Mouse (Mus musculus): ENCODE data around the gene Fam166a. TPM values are rescaled to one million over a fixed set of nuclear protein-coding genes. Genes with fewer than 3 reads are reported as not detected.

Fam166a gene
- 1.8 and 3.4 TPM in 2 replicates for polyA plus RNA-seq (2012; rRNA removed)

DNA sequence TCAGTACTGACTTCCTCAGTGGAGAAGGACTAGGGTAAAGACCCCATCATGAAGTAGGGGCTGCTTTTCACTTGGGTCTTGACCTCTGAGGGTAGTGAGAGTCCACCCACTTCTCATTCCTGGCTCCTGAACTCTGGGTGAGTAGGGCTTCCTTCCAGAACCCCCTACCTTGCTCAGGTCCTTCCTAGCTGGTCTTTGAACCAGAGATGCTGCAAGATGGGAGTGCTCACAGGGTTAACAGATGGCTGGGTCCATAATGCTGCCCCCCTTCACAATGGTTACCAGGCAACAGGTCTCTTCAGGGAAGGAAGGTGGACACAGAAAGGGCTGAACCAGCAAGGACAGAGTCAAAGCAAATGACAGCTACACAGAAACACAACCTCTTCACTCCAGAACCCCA, at the start of gene Fam166a:
Gene Fam166a (plus strand): TSS at position 301 of the 400 bp plus-strand sequence.
- DNase-seq (ENCODE audit: low read depth) = no peak

DNA sequence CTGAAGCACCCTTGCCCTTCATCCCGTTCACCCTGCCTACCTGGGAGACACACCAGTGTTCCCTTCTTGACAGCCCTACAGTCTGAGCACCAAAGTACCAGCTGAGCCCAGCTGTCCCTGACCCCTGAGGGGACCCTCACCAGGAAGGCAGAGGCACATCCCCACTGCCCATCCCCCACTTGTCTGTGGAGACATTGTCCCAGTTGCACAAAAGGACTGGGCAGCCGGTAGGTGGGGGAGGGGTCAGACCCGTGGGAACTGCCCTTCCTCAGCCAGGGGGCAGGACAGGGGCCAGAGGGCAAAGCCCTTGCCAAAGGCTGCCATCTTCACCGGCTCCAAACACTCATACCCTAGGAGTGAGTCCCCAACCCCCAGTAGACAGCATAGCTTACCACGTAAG, 48.8 kb upstream of the Fam166a start:
- DNase-seq (ENCODE audit: low read depth) = no peak

DNA sequence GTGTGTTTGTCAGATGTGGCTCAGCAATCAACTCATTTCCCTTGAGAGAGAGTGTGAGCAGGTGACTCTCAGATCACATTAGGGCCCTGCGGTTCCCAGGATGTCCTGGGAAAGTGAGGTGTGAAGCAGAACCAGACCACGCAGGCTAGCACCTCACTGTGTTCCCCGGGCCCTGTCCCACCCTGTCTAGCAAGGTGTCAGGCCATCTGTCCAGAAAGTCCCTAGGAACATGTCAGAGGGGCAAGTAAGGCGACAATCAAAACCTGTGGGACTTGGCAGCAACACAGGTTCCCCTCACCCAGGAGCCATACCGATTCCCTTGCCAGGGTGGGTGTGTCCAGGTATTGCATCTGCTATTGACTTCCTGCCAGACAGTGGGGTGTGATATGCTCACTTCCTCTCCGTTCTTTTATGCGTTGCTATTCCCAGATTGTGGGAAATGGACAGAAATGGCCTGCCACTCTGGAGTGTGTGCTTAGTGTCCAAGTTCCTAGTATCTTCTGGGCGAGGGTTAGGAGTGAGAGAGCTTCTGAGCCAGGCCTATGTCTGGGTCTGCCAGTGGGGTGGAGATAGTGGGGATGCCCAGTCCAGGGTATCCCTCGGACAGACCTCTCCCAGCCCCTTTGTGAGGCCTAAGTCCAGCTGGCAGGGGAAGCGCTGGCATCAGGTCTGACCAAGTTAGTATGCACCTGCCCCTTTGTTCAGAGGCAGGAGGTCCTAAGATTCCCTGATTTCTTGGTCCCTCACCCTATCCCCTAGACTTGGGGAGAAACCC, 48.0 kb upstream of the Fam166a start:
- no peak for DNase-seq (ENCODE audit: low read depth)

DNA sequence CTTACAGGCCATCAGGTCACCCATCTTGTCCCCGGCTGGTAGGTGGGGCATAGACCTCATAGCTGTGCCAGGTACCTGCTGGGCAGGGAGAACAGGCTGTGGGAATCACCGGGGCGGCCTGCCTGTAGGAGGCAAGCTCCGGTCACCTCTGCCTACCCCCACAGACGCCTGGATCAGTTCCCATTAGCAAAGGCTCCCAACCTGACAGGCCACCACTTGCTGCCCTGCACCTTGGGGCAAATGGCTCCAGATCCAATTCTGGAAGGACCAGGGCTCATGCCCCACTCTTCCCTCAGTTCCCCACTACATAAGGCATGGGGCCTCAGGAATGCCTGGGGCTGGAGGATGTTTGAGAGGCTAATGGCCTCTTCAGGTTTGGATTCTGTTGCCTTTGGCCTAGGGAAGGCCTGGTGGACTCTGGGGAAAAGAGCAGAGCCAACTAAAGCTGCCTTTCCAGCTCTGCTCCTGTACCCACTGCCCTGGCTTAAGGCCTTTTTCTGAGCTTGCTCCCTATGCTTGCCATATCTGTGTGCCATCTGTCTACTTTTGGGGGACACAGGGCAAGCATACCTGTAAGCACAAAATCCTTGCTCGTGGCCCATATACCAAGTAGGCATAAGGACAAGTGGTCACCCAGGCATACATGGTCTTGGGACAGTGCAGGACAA, 47.3 kb upstream of the Fam166a start:
- DNase-seq (ENCODE audit: low read depth) = no peak

DNA sequence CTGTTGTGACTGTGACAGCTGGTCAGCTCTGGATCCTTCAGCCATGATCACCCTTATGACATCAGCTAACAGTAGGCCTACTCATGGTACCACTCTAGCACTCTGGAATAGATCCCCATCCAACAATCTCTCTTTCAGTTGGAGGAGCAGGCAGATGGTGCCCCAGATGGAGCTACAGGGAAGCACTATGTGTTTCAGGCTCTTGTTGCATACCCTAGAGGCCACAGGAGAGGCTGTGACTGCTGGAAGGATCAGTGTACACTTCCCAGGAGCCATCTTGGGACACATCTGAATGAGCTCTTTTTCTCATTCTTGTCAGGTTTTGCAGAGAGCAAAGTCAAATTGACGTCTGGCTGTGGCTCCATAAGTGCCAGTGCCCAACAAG, 46.8 kb upstream of the Fam166a start:
- no peak for DNase-seq (ENCODE audit: low read depth)

DNA sequence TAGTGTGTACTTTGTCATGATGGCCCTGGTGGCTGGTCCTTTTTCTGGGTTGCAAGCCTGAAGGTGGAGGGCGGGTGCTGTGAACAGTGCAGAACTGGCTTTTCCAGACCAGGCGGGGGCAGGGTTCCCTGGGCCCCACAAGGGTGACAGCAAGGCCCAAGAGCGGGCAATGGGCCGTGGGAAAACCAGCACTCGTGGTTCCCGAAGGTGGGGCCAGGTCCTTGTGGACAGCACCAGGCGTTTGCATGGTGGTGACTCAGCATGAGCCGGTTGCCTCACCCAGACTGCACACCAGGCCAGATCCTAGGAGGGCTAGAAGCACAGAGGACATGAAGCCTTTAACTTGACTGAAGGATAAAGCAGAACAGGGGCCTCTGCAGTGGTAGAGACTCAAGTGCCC, 45.9 kb upstream of the Fam166a start:
- no peak for DNase-seq (ENCODE audit: low read depth)

DNA sequence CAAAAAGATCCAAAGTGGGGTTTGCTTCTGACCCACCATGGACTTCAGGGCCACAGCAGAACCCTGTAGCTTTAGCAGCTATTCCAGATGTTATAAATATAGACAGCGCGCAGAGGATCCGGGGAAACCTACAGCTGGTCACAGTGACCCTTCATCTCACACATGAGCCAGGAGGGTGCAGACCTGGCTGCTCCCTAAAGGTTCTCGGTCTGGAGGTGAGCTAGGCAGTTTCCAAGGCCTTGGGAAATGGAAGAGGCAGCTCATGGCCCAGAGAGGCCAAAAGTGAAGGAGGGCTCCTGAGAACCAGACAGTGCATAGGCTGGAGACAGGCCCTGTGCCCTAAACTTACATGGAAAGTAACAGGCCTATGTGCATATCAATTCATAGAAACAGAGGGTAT, 44.7 kb upstream of the Fam166a start:
- DNase-seq (ENCODE audit: low read depth) = no peak

DNA sequence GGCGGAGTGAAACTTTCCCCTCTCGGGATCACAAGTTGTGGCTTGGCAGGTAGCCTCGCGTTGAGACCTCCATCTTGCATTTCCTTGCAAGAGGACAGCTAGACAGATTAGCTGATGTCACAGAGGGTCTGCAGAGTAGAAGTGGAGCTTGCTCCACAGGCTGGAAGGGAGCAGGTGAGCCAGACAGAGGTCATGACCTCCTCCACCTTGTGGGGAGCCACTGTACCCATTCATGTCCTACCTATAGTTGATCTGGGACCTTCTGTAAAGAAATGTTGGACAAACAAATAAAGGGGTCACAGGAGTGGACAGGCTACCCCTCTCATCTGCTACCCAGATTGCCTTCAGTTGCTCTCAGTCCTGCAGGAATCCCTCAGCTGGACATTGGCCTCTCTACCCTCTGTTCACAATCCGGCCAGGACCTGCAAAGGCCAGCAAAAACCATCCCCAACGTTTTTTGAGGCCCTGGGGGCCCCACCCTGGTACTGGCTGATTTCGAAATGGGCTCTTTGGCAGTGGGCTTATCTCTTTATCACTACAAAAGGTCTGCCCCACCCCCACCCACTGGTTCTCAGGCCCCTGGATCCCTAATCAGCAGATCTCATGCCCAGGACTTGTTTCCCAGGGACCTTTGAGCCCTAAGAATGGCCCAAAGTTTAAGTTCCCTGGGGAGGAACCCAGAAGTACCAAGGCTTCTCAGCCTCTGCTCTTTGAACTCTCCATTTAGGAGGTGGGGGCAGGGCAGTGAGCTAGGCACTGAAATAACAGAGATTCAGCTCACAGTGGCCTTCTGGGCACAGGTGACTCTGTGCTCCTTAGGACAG, 43.5 kb upstream of the Fam166a start:
- no peak for DNase-seq (ENCODE audit: low read depth)

DNA sequence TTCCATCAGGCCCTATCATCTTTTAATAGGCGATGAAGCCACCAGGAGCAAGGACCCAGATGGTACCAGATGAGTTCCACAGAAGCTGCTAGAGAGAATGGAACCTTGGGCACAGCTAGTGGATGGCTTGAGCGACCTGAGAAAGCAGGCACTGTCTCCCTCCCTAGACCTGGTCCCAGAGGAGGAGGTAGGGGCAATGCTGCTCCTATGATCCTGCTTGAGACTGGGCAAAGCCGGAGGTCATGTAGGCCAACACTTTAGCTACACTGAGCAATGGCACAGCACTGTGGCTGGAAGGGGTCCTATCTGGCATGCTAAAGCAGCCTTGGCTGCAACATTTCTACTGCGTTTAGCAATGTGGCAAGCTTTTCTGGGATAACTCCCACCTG, 42.9 kb upstream of the Fam166a start:
- DNase-seq (ENCODE audit: low read depth) = no peak

DNA sequence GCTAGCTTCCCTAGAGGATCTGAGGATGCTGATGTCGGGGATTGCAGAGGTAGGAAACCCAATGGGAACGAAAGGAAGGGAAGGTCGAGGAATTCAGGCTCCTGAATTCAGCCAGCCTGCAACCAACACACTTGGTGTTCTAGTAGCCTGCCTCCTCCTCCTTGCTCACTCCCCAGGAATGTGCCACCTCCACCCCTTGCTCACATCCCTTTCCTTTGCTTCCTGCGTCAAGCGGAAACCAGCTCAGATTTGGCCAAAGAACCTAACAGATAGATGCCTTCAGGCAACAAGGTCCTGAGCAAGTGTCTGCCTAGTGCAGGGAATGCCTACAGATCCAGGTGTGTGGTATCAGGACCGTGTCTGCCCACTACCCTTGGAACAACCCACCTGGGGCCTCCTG, 42.0 kb upstream of the Fam166a start:
- no peak for DNase-seq (ENCODE audit: low read depth)

DNA sequence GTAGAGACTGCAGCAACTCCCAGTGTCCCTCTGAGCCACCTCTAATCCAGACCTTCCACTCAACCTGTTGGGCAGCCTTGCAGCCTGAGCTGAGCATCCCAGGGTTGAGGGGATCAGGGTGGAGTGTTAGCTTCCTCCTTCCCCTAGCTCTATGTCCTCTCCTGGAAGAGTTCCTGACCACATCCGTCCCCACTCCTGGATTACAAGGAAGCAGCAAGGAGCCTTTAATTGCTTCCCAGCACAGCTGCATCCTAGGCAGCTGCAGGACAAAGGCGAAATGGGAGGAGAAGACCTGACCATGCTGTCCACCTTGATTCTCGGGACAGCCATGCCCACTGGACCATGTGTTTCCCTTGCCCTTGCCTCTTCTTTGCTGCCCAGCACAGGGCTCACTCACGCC, 41.5 kb upstream of the Fam166a start:
- DNase-seq (ENCODE audit: low read depth) = no peak

DNA sequence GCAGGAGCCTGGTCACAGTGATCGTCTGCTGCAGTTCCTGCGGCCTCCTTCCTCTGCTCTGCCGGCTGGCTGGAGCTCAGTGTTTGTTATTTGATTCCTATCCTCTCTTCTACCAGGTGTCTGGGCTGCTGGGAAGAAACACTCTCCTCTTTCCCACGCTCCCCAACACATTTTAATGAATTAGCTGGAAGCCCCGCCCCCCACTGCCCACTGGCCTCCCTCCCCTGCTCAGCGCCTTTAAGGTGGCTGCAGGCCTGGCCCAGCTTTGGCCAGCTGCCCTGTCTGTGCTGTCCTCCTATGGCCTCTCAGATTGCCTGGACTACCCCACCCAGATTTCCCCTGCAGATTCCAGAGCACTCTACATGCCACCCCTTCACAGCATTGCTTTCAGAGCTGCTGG, 40.9 kb upstream of the Fam166a start:
- DNase-seq (ENCODE audit: low read depth) = no peak

DNA sequence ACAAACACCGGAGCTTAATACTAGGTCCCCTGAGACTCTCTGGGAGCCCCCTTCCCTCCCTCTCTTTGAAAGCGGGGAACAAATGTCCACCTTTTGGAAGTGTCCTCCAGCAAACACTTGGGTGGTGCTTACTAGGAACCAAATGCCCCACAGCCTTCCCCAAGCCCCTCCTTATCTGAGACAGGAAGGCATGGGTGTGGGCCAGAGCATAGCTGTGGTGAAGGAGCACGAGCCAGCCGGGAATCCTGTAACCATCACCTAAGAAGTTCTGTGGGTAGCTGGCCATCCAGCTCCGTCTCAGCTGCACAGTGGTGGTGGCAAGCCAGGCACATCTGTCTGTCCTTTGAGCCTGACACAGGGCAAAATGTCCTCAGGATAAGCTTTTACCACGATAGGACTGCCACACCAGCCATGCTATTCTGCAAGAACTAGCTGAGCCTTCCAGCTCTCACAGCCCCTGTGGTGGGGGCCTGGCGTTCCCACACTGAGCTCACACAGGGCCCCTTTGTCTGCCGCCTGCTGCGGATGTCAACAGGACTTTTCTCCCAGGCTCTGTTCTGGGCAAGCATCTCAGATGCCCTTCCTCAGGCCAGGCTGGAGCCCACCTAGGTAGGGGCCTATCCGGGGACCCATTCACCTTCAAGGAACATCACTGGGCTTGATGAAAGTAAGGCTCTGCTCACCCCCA, 40.1 kb upstream of the Fam166a start:
- no peak for DNase-seq (ENCODE audit: low read depth)

DNA sequence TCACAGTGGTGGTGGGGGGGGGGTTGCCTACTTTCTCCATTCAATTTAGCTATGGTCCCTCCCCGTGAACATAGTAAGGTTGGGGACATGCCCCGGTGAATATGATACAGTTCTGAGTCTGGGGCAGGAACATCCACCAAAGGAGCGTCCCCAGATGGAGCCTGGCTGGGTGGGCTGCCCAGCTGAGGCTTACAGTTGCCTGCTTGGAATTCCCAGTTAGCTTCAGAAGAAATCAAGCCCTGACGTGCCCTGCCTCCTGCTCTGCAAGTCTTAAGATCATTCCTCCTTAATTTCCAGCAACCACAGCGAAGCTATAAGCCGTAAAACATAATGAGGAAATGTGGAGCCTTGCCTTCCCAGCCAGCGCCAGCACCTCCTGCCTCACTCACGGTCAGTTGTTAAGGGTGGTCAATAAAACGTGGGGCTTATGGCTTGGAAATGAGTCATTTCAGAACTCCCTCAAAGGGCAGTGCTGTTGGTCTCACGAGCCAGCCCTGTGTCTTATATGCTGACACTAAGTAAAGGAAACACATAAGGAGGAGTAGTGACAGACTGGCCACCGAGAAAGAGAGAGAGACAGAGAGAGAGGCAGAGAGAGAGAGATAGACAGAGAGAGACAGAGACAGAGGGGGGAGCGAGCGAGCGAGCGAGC, 38.9 kb upstream of the Fam166a start:
- no peak for DNase-seq (ENCODE audit: low read depth)

DNA sequence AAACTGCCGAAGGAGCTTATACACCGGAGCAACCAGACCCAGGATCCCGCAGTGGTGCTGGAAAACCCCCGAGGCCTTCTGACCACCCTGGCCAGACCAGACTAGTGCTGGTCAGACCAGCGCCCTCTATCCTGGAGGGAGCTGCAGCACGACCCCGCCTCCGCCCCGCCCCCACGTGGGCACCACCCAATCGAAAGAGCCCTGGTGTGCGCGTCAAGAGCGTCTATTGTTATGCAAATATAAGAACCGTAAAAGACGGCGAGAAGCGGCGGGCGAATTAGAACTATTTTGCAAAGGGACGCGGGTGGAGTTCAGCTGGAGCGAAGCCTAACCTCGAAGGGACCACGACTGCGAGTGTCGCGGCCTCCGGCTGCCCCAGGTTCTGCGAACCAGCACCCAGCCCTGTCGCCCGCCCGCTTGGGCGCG, 38.1 kb upstream of the Fam166a start, which contains the start of gene Nrarp:
Gene Nrarp (plus strand): TSS at position 281 of the 426 bp plus-strand sequence.
- no peak for DNase-seq (ENCODE audit: low read depth)

DNA sequence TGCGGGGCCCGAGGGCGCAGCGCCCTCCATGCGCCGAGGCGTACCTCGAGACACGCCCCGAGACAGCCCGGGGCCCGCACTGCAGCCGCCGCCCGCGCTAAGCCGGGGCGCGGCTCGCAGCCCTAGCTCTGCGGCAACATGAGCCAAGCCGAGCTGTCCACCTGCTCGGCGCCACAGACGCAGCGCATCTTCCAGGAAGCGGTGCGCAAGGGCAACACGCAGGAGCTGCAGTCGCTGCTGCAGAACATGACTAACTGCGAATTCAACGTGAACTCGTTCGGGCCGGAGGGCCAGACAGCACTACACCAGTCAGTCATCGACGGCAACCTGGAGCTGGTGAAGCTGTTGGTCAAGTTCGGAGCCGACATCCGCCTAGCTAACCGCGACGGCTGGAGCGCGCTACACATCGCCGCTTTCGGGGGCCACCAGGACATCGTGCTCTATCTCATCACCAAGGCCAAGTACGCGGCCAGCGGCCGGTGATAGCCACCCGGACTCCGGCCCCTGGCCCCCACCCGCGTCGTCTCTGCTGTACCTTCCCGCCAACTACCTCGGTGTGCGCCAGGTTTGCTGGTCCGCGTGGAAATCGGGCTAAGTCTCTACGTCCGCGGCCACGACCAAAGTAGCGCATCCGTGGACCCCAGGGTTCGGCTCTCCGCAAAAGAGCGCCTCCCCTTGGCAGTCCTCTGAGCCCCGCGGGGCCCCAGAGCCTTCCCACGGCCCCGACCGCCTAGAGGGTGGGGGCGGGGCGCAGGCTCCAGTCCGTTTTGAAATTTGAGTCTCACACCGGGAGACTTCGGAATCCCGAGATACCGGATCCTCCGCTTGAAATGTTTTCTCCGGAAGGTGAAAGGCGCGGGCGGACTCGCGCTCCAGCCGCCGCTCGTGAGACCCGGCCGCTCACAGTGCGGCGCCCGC, 37.3 kb upstream of the Fam166a start:
- DNase-seq (ENCODE audit: low read depth) = no peak

DNA sequence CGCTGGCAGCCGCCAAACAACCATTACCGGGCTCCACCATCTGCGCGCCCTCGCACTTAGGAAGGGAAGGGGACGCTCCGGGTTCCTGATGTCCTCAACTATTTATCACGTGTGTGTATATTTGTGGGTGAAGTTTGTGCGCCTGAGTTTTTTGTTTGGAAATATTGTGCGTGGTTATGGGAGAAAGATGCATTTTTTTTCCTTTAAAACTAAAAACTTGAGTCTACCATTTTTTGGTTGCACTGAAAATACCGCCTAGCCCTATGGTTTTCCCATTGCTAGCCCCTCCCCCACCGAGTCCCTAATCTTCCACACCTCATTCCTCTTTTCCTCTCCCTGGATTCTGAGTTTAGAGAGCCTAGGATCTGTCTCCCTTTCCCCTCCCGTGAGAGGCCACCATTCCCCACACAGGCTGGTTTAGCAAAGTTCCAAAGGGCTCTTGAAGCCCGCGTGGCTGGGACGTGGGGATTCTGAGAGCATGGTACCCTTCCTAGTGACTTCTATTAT, 36.6 kb upstream of the Fam166a start:
- no peak for DNase-seq (ENCODE audit: low read depth)

DNA sequence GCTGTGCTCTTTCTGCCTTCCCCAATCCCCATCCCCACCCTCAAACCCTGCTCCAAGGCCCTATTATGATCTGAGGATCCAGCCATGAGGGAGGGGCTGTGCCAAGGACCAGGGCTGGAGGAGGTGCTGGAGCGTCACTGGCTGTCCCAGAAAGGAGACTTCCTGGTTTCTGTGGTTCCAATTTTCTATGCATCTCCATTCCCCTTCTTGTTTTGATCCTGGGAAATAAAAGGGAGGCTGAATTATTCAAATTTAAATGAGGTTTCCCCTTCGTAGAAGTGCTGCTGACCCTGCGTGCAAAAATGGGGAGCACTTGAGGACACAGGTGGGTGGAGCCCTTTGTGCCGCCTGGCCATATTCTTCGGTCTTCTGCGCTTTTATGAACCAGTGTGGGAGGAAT, 35.9 kb upstream of the Fam166a start:
- DNase-seq (ENCODE audit: low read depth) = no peak

DNA sequence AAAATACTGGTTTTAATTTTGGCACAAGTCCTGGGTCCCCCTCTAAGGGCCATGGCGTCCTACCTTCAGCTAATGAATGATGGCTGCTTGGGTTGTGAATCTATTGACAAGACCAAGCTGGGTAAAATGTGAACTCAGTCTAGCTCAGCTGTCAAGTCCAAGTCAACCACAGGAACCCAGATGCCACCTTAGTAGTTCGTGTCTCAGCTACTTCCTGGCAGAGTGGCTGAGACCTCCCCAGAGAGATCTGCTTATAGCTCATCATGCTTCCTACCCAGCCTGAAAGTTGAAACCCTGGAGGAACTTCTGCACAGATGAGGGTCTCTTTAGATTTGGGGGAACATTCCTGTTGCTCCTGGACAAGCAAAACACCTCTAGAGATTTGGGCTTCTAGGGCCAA, 35.2 kb upstream of the Fam166a start:
- DNase-seq (ENCODE audit: low read depth) = no peak

DNA sequence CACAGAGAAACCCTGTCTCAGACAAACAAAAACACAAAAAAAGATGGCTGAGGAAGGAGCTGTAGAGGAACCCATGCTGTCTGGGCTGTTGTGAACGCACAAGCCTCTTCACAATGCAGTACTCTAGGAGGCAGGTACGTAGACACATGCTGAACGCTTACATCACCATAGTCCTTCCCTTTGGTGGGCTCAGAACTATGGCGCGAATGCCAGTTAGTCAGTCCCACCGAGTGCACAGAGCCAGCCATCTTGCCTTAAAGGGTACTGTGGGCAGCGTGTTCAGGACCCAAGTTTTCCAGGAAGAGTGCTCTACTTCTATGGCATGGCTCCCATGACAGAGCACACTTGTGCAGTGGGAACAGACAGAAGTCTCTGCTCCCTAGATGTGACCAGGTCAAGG, 34.0 kb upstream of the Fam166a start:
- DNase-seq (ENCODE audit: low read depth) = no peak

All from gonadal fat pad, adult 2 months (tissue).